Mouse (Mus musculus) cerebellum, adult (tissue): Measurements from ENCODE around the gene Phrf1.

Experiments used
- ATAC-seq: cut with Nextera tagmentation; 2 replicates; pipeline ENCODE4 v1.9.2; 2017; ENCODE audit warnings: mild to moderate bottlenecking, moderate library complexity, mixed read lengths; ENCODE audit not compliant: insufficient number of reproducible peaks, low FRiP score, low TSS enrichment

Gene Phrf1

DNA sequence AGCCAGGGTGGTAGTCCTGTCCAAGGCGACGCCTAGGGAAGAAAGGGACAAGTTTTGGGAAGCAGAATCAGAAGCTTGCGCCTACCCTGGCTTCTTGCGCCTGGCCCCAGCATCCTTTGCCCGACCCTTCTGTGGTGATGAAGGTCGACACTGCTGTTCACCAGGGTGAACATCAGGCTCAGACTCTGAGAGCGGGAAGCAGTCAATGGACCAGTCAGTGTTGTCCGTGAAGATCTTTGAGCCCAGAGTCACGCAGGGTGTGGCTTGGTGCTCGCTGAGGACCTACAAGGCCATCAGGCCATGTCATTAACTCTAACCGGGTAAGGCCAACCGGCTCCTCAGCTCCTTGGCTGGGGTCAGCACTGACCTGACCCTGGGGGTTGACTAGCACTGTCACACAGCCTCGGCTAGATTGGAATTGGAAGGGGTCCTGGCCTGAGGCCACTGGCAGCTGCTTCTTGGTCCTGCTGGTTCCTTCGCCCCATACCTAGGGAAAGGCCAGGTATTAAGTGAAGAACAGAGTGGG is 17.9 kb upstream of the Phrf1 start:
- ATAC-seq: no peak

DNA sequence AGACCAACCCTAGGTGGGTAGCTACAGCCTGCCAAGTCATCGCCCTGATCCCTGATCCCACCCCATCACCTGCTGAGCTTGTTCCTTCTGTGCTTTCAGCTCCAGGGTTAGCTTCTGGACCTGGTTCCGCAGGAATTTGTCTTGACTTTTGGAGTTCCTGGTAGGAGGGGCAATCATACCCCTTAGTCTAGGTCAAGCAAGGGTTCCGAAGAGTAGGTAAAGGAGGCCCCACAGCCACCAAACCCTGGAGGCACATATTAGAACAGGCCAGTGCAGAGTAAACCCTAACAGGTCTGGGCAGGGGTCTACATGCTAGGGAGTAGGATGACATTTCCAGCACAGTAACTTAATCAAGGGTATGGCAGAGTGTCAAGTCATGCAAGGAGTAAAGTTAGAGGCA is 15.5 kb upstream of the Phrf1 start:
- ATAC-seq: no peak

GRCm38 (mm10) chr7:141213605-141214235 is 14.9 kb upstream of the Phrf1 start, which contains the start of gene Lmntd2:
Lmntd2 (minus strand) TSS chr7:141214080.
- no peak for ATAC-seq

DNA sequence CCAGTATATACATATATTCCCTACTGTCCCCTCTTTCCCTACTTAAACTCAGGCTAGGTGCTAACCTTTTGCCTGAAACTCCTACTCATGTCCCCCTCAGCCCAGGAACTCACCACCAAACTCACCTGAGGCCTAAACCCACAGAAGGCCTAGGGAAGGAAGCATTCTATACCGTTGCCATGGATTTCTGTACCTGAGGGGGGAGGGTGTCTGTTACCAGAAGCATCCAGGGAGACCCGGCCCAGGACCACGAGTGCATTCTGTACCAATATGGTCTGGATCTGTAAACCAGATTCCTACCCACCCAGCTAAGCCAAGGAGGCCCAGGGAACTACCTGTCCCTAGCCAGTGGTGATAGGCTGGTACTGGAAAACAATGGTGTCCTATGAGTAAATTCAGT is 14.3 kb upstream of the Phrf1 start:
- ATAC-seq: no peak

DNA sequence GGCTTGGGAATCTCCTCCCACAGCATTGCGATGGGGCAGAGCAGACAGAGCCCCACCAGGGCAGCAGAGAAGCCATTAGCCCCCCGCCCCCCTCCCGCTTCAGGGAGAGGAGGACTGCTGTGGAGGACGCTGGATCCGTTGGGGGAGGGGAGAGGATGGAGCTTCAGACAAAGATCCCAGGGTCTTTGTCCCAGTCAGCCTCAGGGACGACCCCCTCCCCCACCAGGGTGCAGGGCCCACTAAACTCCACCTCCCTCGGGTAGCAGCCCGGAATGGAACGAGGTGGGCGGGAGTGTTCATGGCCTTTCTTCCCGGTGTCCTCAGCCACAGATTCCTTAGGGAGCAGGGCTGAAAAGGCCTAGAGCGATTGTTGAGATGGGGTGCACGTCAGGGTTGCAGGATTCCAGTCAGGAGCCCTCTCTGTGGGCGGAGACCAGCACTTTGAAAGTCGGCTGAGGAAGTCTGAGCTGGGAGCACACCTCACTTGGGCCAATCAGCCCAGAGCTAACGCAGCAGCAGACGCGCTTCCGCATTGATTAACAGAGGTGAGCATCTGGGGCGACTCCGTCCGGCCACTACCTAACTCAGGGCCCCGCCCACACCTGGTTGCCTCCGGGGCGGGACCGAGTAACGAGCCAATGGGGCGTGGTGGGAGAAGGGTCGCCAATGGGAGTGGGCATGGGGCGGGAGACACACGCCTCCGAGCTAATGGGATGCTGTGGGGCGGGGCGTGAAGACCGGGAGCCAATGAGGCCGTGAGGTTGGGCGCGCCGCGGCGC is 13.3 kb upstream of the Phrf1 start, which contains the start of gene Rassf7:
Gene Rassf7, plus strand, starts transcription at position 760 of the 779 bp plus-strand sequence.
- ATAC-seq: peak; percentile 83

DNA sequence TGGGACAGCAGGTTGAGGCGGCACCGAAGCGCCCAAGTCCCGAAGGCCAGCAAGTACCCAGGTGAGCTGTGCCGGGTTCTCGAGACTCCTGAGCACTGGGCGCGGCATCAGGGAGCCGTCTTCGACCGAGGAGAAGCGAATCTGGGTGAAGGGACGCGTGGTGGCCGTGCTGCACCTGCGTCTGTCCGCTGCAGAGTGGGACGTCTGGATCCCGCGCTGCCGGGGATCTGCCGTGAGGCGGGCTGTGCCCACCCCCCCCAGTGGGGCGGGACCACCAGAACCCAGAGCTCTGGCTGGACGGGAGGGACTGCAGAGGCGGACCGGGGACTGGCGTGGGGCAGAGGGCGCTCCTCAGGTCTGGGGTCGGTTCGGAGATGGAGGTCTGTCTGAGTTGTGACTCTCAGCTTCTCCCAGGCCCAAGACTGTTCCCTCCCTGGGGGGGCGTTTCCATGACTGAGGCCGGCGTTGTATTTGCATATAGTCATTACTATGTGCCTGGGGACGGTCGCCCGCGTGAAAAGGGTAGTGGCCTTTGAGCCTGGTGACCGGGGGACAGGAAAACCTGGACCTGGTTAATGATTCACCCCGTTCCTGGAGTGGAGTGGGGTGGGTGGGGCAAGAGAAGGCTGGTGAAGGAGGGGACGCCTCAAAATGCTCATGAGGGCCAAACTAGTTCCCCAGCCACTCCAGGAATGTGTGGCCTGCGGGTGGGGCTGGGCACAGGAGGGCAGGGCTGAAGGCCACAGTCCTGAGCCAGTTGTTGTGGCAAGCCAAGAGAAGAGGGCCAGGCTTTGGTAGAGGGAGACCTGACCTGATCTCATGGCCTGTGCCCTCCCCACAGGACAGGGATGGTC is 12.5 kb upstream of the Phrf1 start:
- no peak; the same call in 1 of the 2 replicates for ATAC-seq

DNA sequence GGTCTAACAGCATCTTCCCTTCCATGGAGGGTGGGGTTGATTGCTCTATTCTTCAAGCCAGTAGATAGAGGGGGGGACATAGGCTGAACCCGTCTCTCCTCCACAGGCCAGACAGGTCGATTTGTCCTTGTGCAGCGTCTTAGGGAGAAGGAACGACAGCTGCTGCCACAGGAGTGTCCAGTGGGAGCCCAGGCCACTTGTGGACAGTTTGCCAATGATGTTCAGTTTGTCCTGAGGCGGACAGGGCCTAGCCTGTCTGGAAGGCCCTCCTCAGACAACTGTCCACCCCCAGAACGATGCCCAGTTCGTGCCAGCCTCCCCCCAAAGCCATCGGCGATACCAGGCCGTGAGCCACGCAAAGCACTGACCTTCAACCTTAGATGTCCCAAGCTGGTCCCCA is 11.7 kb upstream of the Phrf1 start:
- ATAC-seq: no peak

GRCm38 (mm10) chr7:141217343-141218013 is 11.1 kb upstream of the Phrf1 start:
- no peak for ATAC-seq

DNA sequence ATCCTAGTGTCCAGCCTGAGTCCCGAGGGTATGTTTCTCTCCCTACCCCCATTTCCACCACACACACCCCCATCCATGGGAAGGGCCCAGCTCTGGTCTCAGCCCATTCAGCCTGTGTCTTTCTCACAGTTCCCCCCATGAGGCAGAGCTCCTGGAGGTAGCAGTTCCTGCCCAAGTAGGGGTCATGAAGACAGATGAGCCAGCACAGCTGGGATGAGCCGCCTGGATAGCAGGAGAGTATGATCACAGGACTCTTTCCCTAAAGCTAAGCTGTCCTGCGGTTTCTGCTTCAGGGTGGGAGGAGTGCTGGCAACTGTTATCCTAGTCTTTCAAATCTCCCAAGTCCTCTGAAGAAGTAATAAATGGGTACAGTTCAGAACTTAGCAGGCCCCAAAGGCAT is 10.4 kb upstream of the Phrf1 start:
- no peak for ATAC-seq

DNA sequence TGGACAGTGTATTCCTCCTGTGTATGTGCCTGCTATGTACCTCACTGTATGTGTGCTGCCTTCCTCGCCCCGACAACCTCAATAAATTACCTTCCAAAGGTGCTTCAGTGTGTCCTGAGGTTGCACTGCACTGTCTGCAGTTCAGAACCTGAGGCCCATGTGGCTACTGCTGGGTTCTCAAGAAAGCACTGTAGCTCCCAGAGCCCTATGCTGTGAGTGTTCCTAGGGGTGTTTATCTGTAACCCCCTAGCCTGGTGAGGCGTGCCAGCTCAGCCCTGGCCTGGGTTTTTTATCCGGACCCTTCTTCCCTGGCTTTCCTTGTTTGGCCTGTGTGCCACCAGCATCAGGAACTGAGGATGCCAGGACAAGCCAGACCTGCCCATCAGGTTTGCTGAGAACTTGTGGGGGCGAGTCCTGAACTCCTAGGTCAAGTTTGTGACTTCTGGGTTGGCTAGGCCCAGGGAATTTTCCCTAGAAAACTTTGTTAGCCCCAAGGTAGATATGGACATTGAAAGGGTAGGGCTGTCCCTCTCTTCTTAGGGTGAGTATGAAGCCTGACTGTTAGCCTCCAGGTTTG is 9.9 kb upstream of the Phrf1 start:
- no peak for ATAC-seq

DNA sequence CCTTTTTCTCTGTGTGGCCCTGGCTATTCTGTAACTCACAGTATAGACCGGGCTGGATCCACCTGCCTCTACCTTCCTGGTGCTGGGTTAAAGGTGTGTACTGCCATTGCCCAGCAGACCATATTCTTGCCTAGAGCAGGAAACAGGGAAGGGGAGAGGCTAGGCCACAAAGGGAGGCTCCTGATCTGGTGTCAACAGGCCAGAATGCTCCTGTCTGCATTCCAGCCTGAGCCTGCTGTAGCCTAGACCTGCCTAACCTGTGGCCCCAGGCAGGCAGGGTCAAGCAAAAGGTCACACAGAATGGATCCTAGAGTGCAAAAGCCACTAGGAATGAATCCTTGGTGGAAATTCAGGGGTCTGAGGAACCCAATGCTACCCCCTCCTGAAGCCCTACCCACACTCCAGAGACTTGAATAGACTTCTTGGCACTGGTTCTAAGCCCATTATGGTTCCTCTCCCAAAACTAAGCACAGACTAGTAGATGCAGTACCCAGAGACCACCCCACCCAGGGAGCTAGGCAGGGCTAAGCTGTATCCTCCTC is 9.0 kb upstream of the Phrf1 start:
- no peak for ATAC-seq

- no peak for ATAC-seq
These were observed 8.2 kb upstream of the Phrf1 start for GRCm38 (mm10) chr7:141220377-141220776.

DNA sequence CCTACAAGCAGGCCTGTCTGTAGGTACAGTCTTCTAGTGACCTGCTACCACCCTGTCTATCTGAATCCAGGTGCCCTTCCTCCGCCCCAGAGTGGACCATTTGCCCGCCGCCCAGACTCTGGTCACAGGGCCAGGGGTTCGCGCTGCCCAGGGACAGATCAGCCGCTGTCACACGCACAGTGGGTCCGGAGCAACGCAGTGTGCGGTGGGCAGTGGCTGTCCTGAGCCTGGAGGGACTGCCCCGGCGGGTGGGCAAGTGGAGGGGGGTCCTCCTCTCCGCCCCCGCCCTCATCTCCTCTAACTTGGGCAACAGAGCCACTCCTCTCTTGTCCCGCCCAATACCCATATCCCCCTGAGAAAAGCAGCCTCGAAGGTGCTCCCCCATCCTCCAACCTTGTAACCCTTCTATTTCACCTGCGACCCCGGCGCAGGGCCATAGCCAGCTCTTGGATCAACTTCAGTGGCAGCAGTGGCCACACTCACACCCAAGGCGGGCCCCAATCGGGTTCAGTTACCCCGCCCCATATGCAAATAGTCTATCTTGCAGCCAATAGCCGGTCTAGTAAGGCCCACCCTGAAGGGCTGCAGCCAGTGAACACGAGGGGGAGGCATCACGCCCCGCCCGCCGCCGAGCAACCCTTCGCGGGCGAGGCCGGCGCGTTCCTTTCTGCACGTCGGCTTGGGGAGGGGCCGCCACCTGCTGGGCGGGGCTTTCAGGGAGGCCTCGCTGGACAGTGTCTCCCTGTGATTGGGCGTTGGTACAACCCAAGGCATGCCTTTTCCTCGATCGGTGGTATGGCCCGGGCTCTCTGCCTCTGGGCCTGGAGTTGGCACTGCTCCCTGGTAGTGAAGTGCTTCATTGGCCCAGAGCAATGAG is 7.1 kb upstream of the Phrf1 start:
- ATAC-seq: peak; percentile 87

DNA sequence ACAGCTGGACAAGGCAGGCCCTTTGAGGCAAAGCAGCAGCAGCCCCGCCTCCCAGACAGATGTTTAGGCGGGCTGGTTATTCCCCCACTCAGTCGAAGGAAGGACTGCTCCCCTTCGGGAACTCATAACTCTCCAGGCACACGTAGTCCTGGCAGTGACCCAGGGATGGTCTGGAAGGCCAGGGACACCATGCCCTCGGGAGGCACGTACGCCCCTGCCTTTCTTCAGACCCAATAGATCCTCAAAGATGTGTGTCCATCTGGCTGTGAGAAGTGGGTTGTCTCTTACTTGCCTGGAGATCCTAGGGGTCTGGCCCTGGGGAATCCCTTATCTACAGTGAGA is 6.5 kb upstream of the Phrf1 start:
- ATAC-seq: 0 out of 2 replicates have a peak, but pooled peaks have one; percentile 9

DNA sequence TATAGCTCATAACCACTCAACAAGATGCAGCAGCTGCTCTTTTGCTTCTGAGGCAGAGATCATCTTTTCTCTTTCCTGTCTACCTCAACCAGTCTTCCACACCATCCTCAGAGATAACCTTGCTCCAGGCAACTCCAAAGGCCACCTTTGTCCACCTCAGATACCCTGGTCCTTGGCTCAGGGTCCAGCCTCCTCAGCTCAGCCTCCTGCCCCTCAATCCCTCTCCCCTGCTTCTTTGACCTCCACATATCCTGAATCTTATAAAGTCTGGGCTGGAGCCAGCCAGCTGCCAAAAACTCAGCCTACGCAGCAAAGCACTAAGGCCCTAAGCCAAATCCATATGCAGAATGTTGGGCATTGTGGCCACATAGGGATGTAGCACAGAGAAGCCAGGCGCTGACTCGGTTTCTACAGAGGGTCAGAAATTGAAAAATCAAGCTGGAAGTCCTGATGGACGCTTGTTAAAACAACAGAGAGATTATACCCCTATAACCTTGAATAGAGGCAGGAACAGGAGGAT is 5.8 kb upstream of the Phrf1 start:
- ATAC-seq: no peak

DNA sequence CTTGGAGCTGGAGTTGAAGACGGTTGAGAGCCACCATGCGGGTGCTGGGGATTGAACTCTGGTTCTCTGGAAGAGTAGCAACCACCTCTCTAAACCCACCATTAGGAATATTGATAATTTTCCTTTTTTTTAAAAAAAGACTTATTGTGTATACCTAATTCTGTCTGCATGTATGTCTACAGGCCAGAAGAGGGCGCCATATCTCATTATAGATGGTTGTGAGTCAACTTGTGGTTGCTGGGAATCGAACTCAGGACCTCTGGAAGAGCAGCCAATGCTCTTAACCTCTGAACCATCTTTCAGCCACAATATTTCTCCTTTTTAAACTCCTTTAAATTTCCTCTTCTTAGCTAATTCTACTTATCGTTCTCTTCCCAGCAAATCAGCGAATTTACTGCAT is 2.0 kb upstream of the Phrf1 start:
- no peak for ATAC-seq

GRCm38 (mm10) chr7:141227796-141228195 is 788 bp upstream of the Phrf1 start:
- no peak for ATAC-seq

- no peak for ATAC-seq
These were observed 1.1 kb downstream of the Phrf1 start for GRCm38 (mm10) chr7:141229702-141230101.
